Mouse (Mus musculus) megakaryocyte, embryonic 14.5 days (primary cell): ENCODE data around the gene Pex26.

ENCODE experiments used
- FLI1 ChIP-seq: IDR thresholded peaks from 2 replicates; pipeline ENCODE4 v1.6.1; 2012; ENCODE audit warnings: low read length, inconsistent platforms, mixed read lengths
- GATA1 ChIP-seq: IDR thresholded peaks from 3 replicates; pipeline ENCODE4 v1.6.1; 2012; ENCODE audit warnings: mixed read lengths, low read length, inconsistent platforms, borderline replicate concordance

GRCm38 (mm10) chr6:121236386-121236785 lies 52.9 kb downstream of the Pex26 start:
- TF ChIP-seq GATA1 (no peak), FLI1 (no peak)
